Mouse (Mus musculus) C2C12 (cell line): ENCODE measurements around the gene Ccdc12.

Experiments
- CEBPB ChIP-seq: IDR thresholded peaks from one replicate; pipeline ENCODE4 v1.6.1; 2011; ENCODE audit warnings: low read depth, mild to moderate bottlenecking, control low read depth, moderate library complexity
- CTCF ChIP-seq: IDR thresholded peaks from one replicate; pipeline ENCODE4 v1.5.1; 2011; ENCODE audit not compliant: control insufficient read depth, insufficient read depth, insufficient read length
- MAX ChIP-seq: IDR thresholded peaks from one replicate; pipeline ENCODE4 v1.6.1; 2011; ENCODE audit warnings: mild to moderate bottlenecking, control low read depth
- MYOD1 ChIP-seq: IDR thresholded peaks from one replicate; pipeline ENCODE4 v1.6.1; 2011; ENCODE audit warnings: low read depth; ENCODE audit not compliant: control insufficient read depth, insufficient read length
- MYOG ChIP-seq: IDR thresholded peaks from one replicate; pipeline ENCODE4 v1.6.1; 2011; ENCODE audit not compliant: control insufficient read depth, insufficient read length; ENCODE audit errors: extremely low read depth
- USF1 ChIP-seq: IDR thresholded peaks from one replicate; pipeline ENCODE4 v1.6.1; 2011; ENCODE audit warnings: low read depth, mild to moderate bottlenecking, control low read depth, moderate library complexity

GRCm38 (mm10) chr9:110632671-110633070 lies 23.6 kb upstream of the Ccdc12 start:
- TF ChIP-seq CTCF: no peak
- no peak for TF ChIP-seq MYOD1
- TF ChIP-seq MYOG: no peak
- no peak for TF ChIP-seq USF1
- TF ChIP-seq MAX: no peak
- no peak for TF ChIP-seq CEBPB
